Comparison of ENCODE assay signal across 10 mouse cellular contexts in the genomic region with DNA sequence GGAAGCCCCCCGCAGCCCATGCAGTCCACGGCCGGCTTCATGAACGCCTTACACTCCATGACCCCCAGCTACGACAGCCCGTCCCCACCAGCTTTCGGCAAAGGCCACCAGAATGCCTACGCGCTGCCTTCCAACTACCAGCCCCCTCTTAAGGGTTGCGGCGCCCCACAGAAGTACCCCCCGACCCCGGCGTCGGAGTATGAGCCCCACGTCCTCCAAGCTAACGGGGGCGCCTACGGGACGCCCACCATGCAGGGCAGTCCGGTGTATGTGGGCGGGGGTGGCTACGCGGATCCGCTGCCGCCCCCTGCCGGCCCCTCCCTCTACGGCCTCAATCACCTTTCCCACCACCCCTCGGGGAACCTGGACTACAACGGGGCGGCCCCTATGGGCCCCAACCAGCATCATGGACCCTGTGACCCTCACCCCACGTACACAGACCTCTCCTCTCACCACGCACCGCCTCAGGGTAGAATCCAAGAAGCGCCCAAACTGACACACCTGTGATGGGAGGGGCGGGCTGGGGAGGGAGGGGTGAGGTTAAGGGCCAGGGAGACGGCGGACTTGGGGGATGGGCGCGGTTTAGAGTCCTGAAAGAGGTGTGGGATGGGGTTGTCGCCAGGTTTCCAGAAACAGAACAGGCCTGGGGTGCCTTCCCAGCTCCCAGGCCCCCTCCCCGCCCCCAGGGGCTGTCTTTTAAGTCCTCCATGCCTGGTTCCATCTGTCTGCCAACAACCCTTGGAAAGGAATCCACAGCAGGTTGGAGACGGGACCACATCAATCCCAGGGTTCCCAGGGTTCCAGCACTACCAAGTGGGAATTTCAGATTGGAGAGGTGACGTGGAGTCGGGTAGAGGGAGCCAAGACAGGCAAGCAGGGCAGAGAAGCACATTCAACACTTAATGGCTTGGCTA. TPM values are rescaled to one million over a fixed set of nuclear protein-coding genes. Genes with fewer than 3 reads are reported as not detected.
DNase-seq lines count a peak whose midpoint lies in the region; ATAC-seq and TF ChIP-seq lines count a peak whose summit lies in the region.
"Had no signal": no experiment of that assay in that cellular context is flagged by ENCODE, and none has a peak within 500 bp of the region (broad histone marks: within the 10 kb centered on the region; RNA-seq: fewer than 3 reads in every experiment).

No protein-coding gene starts in this region.

- H3K9me3 ChIP-seq in intestine, embryonic 15.5 days: no peaks in the 10 kb centered on the region
- H3K9me3 ChIP-seq in liver, embryonic 13.5 days (replicated peaks): no peaks in the 10 kb centered on the region
- no peaks in the 10 kb centered on the region for H3K9me3 ChIP-seq in forebrain, embryonic 14.5 days (replicated peaks; ENCODE audit: control insufficient read depth, low read length)

- DNase-seq in gastrocnemius, adult 2 months: no peak
- DNase-seq in gastrocnemius, postnatal 36 days: no peak
- peak; percentile 68 for DNase-seq in ZHBTc4 (ENCODE audit: low read depth, low spot score)
- no peak for DNase-seq in liver, embryonic 13.5 days
- no peak for DNase-seq in layer of hippocampus, postnatal 14 days (ENCODE audit: low spot score in 2 of 2)
- DNase-seq in forebrain, embryonic 14.5 days (ENCODE audit: low spot score): no peak
- DNase-seq in thymus, postnatal 14 days: no peak

- H3K36me3 ChIP-seq in intestine, embryonic 15.5 days: 0 out of 2 replicates have a peak, but pooled peaks cover 3% of the 10 kb centered on the region
- H3K36me3 ChIP-seq in liver, embryonic 13.5 days: no peaks in the 10 kb centered on the region
- H3K36me3 ChIP-seq in forebrain, embryonic 14.5 days (ENCODE audit: control insufficient read depth, insufficient read depth, low read length): no peaks in the 10 kb centered on the region

- peaks cover 65% of the 10 kb centered on the region for H3K4me1 ChIP-seq in intestine, embryonic 15.5 days (replicated peaks)
- H3K4me1 ChIP-seq in liver, embryonic 13.5 days (replicated peaks): peaks cover 4% of the 10 kb centered on the region; the same call in 1 of the 2 replicates
- H3K4me1 ChIP-seq in forebrain, embryonic 14.5 days (ENCODE audit: control insufficient read depth, insufficient read depth, low read length): no peaks in the 10 kb centered on the region

- TF ChIP-seq CTCF in gastrocnemius, adult 2 months (IDR thresholded peaks at IDR 0.05): peak; percentile 17; the same call in 1 of the 2 replicates

- no peak overlapping the region for H3K27ac ChIP-seq in gastrocnemius, adult 2 months
- peak overlapping the region; percentile 88 for H3K27ac ChIP-seq in intestine, embryonic 15.5 days
- no peak overlapping the region for H3K27ac ChIP-seq in liver, embryonic 13.5 days
- no peak overlapping the region for H3K27ac ChIP-seq in forebrain, embryonic 14.5 days (ENCODE audit: low read depth, low read length)

- 12% methylated on average over 45 of the region's 45 CpGs for WGBS in intestine, embryonic 15.5 days
- 18% methylated on average over 45 of the region's 45 CpGs for WGBS in liver, embryonic 13.5 days (ENCODE audit: insufficient replicate concordance)
- WGBS in forebrain, embryonic 14.5 days: under 1% methylated on average over 44 of the region's 45 CpGs

- peaks cover 15% of the 10 kb centered on the region for H3K27me3 ChIP-seq in intestine, embryonic 15.5 days (replicated peaks)
- H3K27me3 ChIP-seq in liver, embryonic 13.5 days: peaks cover 97% of the 10 kb centered on the region
- peaks cover 96% of the 10 kb centered on the region for H3K27me3 ChIP-seq in forebrain, embryonic 14.5 days (replicated peaks; ENCODE audit: control insufficient read depth, insufficient read depth, low read length)

- peak overlapping the region; percentile 85 for H3K4me2 ChIP-seq in intestine, embryonic 15.5 days (replicated peaks)
- H3K4me2 ChIP-seq in liver, embryonic 13.5 days: peak overlapping the region; percentile 49
- H3K4me2 ChIP-seq in forebrain, embryonic 14.5 days (ENCODE audit: low read length): no peak overlapping the region

- 0 out of 2 replicates have a peak, but pooled peaks have one; percentile 3 for ATAC-seq in intestine, embryonic 15.5 days
- ATAC-seq in liver, embryonic 13.5 days (ENCODE audit: low read depth): no peak
- no peak for ATAC-seq in forebrain, embryonic 14.5 days

- peak overlapping the region; percentile 43 for H3K9ac ChIP-seq in intestine, embryonic 15.5 days
- no peak overlapping the region for H3K9ac ChIP-seq in liver, embryonic 13.5 days
- no peak overlapping the region for H3K9ac ChIP-seq in forebrain, embryonic 14.5 days (ENCODE audit: low read length)

- intact Hi-C loops in gastrocnemius, adult 2 months (cut with DNase I): no loop called here
- intact Hi-C loops in gastrocnemius, postnatal 36 days (cut with DNase I): no loop called here

- peak overlapping the region; percentile 64 for H3K4me3 ChIP-seq in gastrocnemius, adult 2 months
- H3K4me3 ChIP-seq in intestine, embryonic 15.5 days (replicated peaks): peak overlapping the region; percentile 32
- peak overlapping the region; percentile 35 for H3K4me3 ChIP-seq in liver, embryonic 13.5 days (replicated peaks)
- no peak overlapping the region for H3K4me3 ChIP-seq in forebrain, embryonic 14.5 days (ENCODE audit: low read depth, low read length)

RNA-seq across cellular contexts. Expression of a gene that starts 4.2 kb away (rescaled TPM):
- under 1 TPM; 0.15 to 0.20 TPM for total RNA-seq in gastrocnemius, adult 2 months (2021)
- total RNA-seq in gastrocnemius, postnatal 36 days (2021): under 1 TPM in 1 of 2 experiments, not detected in 1; 0.12 TPM
- polyA plus RNA-seq in intestine, embryonic 15.5 days (2015; fragmentation: Nextera tagmentation; extraction: Ambion mirVana): 17.7 and 19.8 TPM in 2 replicates
- polyA plus RNA-seq in liver, embryonic 13.5 days (2015; fragmentation: Nextera tagmentation; extraction: Ambion mirVana): 1.2 and 1.7 TPM in 2 replicates
- not detected for total RNA-seq in layer of hippocampus, postnatal 14 days (2021)
- not detected in 2 replicates for polyA plus RNA-seq in forebrain, embryonic 14.5 days (2014; fragmentation: Nextera tagmentation; extraction: Ambion mirVana)

RNA-seq across cellular contexts. Expression of a gene that starts 19.4 kb away (rescaled TPM):
- total RNA-seq in gastrocnemius, adult 2 months (2021): not detected
- not detected for total RNA-seq in gastrocnemius, postnatal 36 days (2021)
- 0.30 TPM in 1 of 2 replicates, not detected in the other for polyA plus RNA-seq in intestine, embryonic 15.5 days (2015; fragmentation: Nextera tagmentation; extraction: Ambion mirVana)
- 0.05 and 0.08 TPM in 2 replicates for polyA plus RNA-seq in liver, embryonic 13.5 days (2015; fragmentation: Nextera tagmentation; extraction: Ambion mirVana)
- total RNA-seq in layer of hippocampus, postnatal 14 days (2021): not detected
- not detected in 2 replicates for polyA plus RNA-seq in forebrain, embryonic 14.5 days (2014; fragmentation: Nextera tagmentation; extraction: Ambion mirVana)
- polyA plus RNA-seq: large intestine, adult 2 months; spleen, adult 2 months had no signal

RNA-seq across cellular contexts. Expression of a gene that starts 23.0 kb away (rescaled TPM):
- total RNA-seq in gastrocnemius, adult 2 months (2021): under 1 TPM; 0.22 to 0.51 TPM
- under 1 TPM; 0.38 to 0.54 TPM for total RNA-seq in gastrocnemius, postnatal 36 days (2021)
- polyA plus RNA-seq in intestine, embryonic 15.5 days (2015; fragmentation: Nextera tagmentation; extraction: Ambion mirVana): 1.8 and 2.7 TPM in 2 replicates
- 0.08 and 0.13 TPM in 2 replicates for polyA plus RNA-seq in liver, embryonic 13.5 days (2015; fragmentation: Nextera tagmentation; extraction: Ambion mirVana)
- not detected for total RNA-seq in layer of hippocampus, postnatal 14 days (2021)
- not detected in 2 replicates for polyA plus RNA-seq in forebrain, embryonic 14.5 days (2014; fragmentation: Nextera tagmentation; extraction: Ambion mirVana)

RNA-seq across cellular contexts. Expression of a gene that starts 28.1 kb away (rescaled TPM):
- under 1 TPM; 0.31 to 0.38 TPM for total RNA-seq in gastrocnemius, adult 2 months (2021)
- total RNA-seq in gastrocnemius, postnatal 36 days (2021): under 1 TPM; 0.23 to 0.54 TPM
- 2.8 and 3.2 TPM in 2 replicates for polyA plus RNA-seq in intestine, embryonic 15.5 days (2015; fragmentation: Nextera tagmentation; extraction: Ambion mirVana)
- 0.16 and 0.20 TPM in 2 replicates for polyA plus RNA-seq in liver, embryonic 13.5 days (2015; fragmentation: Nextera tagmentation; extraction: Ambion mirVana)
- not detected for total RNA-seq in layer of hippocampus, postnatal 14 days (2021)
- not detected in 2 replicates for polyA plus RNA-seq in forebrain, embryonic 14.5 days (2014; fragmentation: Nextera tagmentation; extraction: Ambion mirVana)

RNA-seq across cellular contexts. Expression of a gene that starts 43.0 kb away (rescaled TPM):
- under 1 TPM; 0.26 to 0.28 TPM for total RNA-seq in gastrocnemius, adult 2 months (2021)
- under 1 TPM; 0.52 to 0.61 TPM for total RNA-seq in gastrocnemius, postnatal 36 days (2021)
- 27.2 and 31.3 TPM in 2 replicates for polyA plus RNA-seq in intestine, embryonic 15.5 days (2015; fragmentation: Nextera tagmentation; extraction: Ambion mirVana)
- 0.44 and 0.58 TPM in 2 replicates for polyA plus RNA-seq in liver, embryonic 13.5 days (2015; fragmentation: Nextera tagmentation; extraction: Ambion mirVana)
- total RNA-seq in layer of hippocampus, postnatal 14 days (2021): not detected
- polyA plus RNA-seq in forebrain, embryonic 14.5 days (2014; fragmentation: Nextera tagmentation; extraction: Ambion mirVana): 0.15 TPM in 1 of 2 replicates, not detected in the other
